Mouse (Mus musculus) ovary, adult 18-20 months (tissue): ENCODE results near the gene Insm1.

Experiments used
- DNase-seq: peaks from one replicate; pipeline ENCODE4 v3.0.0; 2022; ENCODE audit warnings: low spot score, mixed read lengths

Insm1 gene

GRCm38 (mm10) chr2:146224141-146224540 lies 2.4 kb downstream of the Insm1 start:
- DNase-seq = no peak

GRCm38 (mm10) chr2:146225818-146226217 lies 4.1 kb downstream of the Insm1 start:
- no peak for DNase-seq

DNA sequence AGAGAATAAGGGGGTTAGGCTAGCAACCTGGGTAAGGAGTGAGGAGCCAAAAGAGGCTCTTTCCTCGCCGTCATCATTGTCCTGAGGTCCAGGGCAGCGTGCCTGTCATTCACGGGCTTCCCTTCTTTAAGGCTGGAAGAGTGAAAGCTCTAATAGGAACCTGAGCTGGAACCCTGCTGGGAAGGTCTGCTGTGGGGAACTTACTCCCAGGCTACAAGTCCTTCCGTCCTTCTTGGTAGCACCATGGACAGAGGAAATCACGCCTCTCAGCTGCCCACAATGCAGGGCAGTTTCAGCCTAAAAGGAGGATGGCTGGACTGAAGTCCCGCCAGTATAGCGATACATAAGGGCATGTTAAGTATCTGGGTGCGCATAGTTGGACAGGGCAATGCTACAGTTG lies 4.8 kb downstream of the Insm1 start:
- peak; percentile 54 for DNase-seq

- no peak for DNase-seq
Measured at GRCm38 (mm10) chr2:146227646-146228045, 5.9 kb downstream of the Insm1 start.

DNA sequence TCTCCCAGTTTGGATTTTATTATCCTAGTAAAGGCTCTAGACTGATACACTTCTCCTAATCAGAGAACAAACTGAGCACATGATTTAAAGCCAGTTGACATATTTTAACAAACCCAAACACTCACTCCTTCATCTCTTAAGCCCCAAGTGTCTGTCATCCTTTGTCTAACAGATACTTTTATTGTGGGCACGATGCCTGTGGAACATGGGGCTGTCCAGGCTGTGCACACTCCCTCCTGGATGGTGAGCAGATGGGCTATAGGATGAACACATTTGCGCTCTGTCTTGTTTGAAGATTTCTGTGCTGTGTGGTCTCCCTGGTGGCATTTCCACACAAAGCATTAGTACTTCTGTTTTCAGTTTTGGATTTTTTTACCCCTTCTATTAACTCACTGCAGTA lies 6.7 kb downstream of the Insm1 start:
- no peak for DNase-seq

DNA sequence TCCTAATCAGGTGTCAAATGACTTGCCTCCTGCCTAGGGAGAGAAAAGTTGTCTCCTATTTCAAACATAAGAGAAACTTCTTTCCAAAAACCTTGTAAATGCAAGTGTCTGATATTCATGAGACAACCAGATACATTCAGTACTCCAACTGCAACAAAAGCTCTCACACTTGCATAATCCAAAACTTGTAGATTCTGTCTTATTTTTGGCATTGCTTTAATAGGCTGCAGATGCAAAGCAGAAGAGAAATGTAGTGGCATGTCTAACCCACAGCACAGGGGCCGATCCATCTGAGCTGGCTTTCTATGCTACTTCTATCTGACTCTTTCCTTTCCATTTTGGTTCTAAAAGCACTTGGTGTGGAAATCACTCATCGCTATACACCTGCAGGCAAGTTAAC lies 9.8 kb downstream of the Insm1 start:
- DNase-seq = no peak

DNA sequence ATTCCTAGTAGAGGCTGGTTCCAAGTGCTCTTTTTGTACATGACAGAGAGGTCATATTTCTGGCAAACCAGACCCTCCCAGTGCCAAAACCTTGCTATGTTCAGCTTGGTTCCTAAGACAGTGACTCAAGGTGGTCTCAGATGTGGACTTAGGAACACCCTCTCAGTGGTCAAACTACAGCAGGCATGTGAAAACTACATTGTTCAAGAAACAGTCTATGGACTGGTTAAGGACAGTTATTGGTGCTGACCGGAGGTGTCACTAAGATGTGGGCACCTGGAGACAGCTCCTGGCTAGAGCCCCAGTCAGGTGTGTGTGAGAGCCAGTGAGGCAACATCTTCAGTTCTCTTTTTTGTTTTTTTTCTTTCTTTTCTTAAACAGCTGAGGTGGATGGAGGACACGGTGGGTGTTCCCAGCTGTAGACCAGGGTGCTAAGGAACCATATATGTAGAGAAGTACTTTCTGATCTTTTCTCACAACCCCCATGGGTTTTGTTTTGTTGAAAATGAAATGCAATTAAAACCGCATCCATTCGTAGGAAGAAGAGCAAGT lies 17.6 kb downstream of the Insm1 start:
- no peak for DNase-seq

DNA sequence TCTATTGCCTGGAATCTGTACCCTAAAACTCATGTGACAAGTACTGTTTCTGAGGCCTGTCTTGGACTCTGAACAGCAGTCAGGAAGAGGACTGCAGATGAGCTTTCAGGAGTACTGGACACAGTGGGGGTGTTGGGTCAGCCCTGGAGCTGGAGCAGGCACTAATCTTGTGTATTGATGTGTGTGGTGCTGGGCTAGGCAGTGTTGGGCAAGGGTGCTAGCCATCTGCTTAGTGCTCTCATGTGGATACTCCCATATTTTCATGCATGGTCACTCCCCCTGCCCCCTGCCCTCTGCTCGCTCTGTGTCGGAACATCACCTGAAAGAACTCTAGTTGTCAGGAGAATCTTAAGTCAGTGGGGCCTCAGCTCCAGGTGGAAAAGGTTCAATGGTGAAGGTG lies 22.3 kb downstream of the Insm1 start:
- DNase-seq = no peak

GRCm38 (mm10) chr2:146245401-146245800 lies 23.7 kb downstream of the Insm1 start:
- DNase-seq = no peak

DNA sequence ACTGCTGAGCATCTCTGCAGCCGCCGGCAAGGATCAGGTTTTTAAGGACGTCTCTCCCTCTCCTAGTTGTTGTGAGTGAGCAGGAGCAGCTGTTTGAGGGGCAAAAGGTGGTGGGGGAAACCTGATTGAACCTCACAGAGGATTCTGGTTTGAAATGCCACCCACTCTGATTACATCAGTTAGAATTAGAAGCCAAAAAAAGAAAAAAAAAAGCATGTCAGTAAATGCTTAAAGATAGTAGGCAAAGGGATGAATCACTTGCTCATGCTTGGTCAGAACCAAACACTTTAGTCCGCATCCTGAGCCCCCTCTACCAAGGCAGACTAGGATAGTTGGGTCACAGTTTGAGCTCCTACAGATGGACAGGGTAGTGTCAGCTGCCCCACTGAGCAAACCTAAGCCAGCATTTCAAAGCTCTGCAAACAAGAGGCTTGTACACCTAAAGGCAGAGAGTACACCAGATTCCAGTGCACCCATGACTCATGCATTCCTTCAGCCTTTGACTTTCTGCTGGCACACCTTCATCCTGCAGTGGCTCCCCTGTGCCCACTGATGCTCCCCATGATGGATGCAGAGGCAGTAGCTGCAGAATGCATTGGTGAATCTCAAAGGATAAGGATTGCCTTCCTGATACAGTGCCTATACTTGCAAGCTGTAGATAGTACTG lies 24.8 kb downstream of the Insm1 start:
- no peak for DNase-seq

DNA sequence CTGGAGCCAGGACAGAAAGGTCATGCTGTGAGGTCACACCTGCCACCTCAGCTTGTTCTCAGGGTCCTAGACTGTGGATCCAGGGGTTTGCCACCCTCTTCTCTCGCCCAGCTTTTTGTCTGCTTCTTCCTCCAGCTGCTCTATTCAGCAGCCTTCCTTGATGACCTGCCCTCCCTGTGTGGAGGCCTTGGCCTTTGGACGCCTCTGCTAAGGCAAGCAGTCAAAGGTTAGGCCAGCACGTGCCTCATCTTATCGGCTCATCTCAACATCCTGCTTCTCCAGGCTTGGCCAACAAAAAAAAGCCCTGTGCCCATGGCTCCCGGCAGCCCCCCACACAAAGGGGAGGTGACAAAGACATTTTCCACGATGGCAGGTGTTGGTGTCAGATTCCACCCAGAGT lies 25.9 kb downstream of the Insm1 start:
- DNase-seq = no peak

GRCm38 (mm10) chr2:146249033-146249432 lies 27.3 kb downstream of the Insm1 start:
- no peak for DNase-seq

DNA sequence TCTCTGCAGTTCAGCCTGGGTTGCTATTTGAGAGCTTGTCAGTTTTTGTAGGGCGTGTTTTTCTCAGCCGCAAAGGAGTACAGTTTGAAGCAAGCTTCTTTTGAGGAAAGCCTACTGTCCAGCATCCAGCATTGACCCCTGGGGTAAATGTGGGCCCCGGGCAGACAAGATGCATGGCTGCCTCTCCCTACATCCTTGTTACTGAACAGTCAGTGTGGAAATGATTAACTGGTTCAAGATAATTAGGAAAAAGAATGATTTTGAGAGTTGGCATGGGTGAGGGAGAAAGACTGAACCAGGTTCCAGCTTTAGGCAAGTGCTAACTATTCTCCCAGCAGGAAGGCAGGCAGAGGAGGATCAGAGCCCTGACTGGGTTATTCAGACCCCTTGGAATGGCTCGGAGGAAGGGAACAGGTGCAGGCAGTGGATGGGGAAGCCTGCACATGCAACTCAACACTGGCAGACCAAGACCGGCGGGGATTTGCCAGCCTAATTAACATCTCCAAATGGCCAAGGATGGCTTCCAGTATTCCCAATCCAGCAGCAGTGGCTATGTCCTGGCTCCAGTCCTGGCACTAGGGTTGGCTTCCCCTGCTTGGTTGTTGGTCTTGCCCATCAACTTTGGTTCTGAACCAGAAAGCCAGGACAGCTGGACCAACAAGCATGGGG lies 28.6 kb downstream of the Insm1 start:
- DNase-seq = no peak

DNA sequence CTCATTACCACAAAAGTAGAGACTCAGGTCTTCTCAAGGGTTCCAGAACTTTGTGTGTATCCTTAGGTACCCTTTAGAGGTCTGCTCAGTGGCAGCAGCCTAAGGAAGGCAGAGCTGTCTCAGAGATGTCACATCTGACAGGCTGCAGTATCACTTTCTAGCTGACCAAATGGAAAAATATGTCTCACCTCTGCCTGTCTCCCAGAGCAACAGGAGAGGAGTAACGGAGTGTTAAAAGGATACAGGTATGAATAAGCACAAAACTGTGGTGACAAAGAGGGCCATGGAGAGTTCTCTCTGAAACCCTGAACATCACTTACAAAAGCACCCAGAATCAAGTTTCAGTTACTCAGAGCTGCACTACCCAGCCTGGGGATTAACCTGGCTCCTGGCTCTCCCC lies 32.7 kb downstream of the Insm1 start:
- DNase-seq = no peak

DNA sequence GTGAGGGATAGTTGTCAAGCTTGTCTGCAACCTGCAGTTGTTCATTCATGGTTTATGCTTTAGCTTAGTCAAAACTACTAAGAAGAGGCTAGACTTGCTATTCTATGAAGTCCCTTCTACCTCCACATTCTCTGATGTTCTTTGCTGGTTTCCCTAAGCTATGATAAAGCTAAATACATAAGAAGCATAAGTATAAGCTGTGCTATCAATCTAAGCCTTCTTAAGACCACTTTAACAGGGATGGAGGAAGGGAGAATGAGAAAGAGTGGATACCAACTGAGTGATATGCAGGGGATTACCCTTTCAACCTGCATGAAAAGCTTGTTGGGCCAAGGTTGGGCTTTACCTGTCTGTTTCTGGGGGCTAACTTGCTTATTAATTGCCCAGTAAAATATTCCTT lies 33.9 kb downstream of the Insm1 start:
- DNase-seq = no peak

- no peak for DNase-seq
Measured at GRCm38 (mm10) chr2:146256321-146256875, 34.7 kb downstream of the Insm1 start.

DNA sequence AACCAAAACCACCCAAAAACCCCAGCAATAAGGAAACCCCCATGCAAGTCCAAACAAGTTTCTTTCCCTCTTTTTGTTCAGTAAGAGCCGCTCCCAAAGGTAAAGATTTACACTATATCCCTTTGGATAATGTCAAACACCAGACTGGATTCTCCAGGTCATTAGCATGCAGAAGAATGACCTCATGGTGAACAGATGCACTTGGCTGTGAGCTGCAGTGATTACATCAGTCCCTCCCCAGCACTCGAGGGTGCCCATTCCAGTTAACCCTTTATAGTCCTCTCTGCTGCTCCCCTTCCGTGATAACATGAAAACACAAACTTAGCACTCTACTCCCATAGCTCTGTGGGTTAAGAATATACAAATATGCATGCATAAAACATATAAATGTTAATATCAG lies 35.3 kb downstream of the Insm1 start:
- DNase-seq = no peak

GRCm38 (mm10) chr2:146257609-146258008 lies 35.9 kb downstream of the Insm1 start:
- DNase-seq = no peak

DNA sequence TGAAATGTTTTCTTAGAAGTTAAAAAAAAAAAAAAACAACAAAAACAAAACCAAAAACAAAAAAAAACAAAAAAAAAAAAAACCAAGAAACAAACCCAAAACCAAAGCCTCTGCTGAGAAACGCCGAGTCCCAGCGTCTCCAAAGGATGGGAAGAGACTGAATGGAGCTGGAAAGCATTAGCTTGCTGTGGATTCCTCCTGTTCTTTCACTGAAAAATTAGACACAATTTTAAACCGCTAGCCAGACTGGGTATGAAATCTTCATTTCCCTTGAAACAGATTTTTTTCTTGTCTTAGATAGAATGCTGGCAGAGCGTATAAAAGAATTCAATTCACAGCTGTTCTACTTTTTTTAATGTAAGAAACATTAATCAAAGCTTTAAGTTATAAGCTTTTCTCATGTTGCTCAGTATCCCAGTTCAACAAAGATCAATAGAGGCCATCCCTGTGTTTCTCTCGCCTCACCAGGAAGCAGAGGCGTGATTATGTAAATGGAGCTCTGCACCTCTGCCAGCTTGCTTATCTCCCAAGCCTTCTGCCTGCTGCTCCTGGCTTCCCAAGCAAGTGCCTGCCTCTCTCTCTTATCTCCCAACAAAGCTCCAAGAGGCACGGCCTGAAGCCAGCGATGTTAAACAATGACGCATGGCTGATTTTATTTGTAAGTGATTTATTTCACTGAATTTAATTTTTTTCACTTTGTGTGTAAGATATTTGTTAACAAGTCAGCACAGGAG lies 37.2 kb downstream of the Insm1 start:
- peak; percentile 10 for DNase-seq

DNA sequence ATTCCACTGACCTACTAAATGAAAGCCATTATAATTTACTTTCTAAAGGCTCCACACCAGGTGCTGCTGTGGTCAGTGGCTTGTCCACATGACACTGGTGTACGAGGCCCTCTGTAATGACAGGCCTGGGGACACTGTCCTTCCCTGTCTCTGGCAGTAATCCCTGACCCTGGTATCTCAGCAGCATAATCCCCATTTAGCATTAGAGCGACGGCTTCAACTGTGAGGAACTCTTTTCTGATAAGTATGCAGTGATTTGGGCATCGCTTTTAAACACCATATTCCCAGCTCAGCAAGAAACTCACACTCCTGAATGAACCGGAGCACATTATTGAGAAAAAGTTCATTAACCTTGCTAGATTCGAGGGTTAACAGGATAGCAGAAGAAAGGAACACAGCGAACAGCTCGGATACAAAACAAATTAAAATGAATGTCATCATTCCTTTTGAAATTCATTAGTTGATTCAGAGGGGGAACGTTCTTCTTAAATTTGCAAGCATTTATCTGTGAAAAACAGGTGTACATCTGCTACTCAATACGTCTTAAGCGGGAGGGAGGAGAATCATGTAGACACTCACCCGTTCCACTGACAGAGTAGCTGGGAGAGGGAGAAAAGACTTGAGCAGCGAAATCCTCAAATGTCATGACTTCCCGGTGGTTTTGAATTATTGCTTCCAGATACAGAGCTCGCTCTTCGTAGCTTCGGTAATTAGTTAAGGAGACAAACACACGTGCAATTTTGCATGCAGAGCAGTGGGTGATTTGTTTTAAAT lies 38.3 kb downstream of the Insm1 start:
- no peak for DNase-seq

DNA sequence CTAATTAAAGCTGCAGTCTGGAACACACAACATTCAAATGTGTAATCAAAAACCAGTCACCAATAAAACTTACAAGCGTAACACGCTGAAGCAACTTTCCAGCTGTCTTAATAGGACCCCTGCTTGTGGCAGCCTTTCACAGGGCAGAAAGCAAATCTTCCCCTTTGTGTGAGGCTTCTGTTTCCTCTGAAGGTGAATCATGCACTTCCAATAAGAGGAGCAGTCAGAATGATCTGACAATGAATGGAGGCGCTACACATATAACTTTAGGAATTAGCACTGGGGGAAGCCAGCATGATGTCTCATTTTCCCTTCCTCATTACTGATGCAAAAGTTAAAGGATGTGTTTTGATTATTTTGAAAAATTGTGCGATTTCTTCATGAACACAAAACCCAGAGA lies 39.4 kb downstream of the Insm1 start:
- no peak for DNase-seq

DNA sequence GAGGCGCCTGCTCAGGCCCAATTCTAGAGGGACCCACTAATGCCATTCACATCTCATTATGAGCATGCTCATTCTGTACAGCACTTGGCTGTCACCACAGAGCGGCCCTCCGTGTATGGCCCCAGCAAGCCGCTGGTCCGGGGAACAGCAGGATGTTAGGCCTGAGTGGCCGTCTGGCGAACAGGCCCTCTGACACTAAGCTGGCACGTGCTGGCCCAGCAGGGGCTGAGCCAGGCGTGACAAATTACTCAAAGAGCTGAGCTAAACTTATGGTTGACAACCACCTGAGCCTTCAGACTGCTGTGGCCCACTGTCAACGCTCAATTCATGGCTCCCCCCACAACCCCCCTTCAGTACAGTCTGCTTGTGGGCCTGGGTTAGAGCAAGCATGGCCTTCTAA lies 40.5 kb downstream of the Insm1 start:
- DNase-seq = no peak
